Mouse (Mus musculus) erythroblast, embryonic 14.5 days (primary cell): ENCODE measurements around the gene Krtap4-8. TPM values are rescaled to one million over a fixed set of nuclear protein-coding genes. Genes with fewer than 3 reads are reported as not detected.
"Not testable (repeated sequence)": the region's sequence is repeated elsewhere in the genome, so short reads cannot be mapped to it uniquely, and the experiment has no call there.

Source experiments
- H3K27me3 ChIP-seq: 2 replicates; pipeline ENCODE4 v1.6.1; 2012; ENCODE audit warnings: inconsistent platforms; ENCODE audit not compliant: control insufficient read depth
- H3K36me3 ChIP-seq: 2 replicates; pipeline ENCODE4 v1.6.1; 2012; ENCODE audit warnings: mild to moderate bottlenecking, inconsistent platforms; ENCODE audit not compliant: control insufficient read depth
- H3K4me1 ChIP-seq: 2 replicates; pipeline ENCODE4 v1.6.1; 2012; ENCODE audit warnings: inconsistent platforms; ENCODE audit not compliant: control insufficient read depth
- H3K4me3 ChIP-seq: replicated peaks from 2 replicates; pipeline ENCODE3; 2012; ENCODE audit warnings: moderate library complexity, mild to moderate bottlenecking, inconsistent platforms
- H3K9me3 ChIP-seq: 2 replicates; pipeline ENCODE4 v1.6.1; 2012; ENCODE audit warnings: low read length, inconsistent platforms, mixed read lengths; ENCODE audit not compliant: control insufficient read depth
- GATA1 ChIP-seq: IDR thresholded peaks from 2 replicates; pipeline ENCODE4 v1.6.1; 2012; ENCODE audit warnings: low read length, inconsistent platforms, mixed read lengths
- TAL1 ChIP-seq: IDR thresholded peaks from 3 replicates; pipeline ENCODE4 v1.6.1; 2012; ENCODE audit warnings: low read length, inconsistent platforms, mixed read lengths
- polyA plus RNA-seq: library from polyadenylated mRNA; stranded (reverse); fragments of >175 nt; gene quantifications from 2 replicates; pipeline ENCODE4 v1.2.3, GENCODE M21; 2012

Gene Krtap4-8
- polyA plus RNA-seq, result not detected in 2 replicates

DNA sequence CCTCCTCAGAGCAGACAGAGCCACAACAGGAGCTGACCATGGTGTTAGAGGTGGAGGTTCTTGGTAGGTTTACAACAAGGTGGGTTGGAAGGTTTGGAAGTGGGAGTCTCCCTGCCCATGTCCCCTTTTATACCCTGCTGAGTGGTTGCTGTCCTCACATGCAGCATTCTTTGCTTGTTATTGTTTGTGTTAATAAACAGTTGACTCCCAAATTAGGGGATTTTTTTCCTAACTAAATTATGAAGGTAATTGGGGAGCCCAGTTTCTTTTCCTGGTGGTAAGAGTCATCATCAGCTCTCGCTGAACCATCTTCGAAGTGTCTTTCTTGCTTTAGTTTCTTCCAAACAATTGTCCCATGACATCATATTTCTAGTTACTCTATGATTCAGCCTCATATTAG lies at the start of gene Krtap4-8:
TSS of gene Krtap4-8 (minus strand) at position 101 of the 400 bp plus-strand sequence.
- H3K27me3 ChIP-seq, result no peaks in the 10 kb centered on the region
- no peaks in the 10 kb centered on the region for H3K4me1 ChIP-seq
- H3K36me3 ChIP-seq, result no peaks in the 10 kb centered on the region
- no peak within 1 kb of the TSS for H3K4me3 ChIP-seq
- no peak for TF ChIP-seq GATA1
- TF ChIP-seq TAL1, result no peak
- no peaks in the 10 kb centered on the region for H3K9me3 ChIP-seq

DNA sequence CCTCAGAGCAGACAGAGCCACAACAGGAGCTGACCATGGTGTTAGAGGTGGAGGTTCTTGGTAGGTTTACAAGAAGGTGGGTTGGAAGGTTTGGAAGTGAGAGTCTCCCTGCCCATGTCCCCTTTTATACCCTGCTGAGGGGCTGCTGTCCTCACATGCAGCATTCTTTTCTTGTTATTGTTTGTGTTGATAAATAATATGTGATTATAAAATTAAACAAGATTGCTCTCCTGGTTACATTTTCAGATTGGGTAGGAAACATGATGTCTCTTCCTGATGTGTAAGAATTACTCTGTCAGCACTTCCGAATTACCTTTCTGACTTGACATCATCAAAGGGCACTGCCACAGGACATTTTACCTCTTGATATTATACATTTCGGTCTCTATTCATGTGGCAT lies 35.1 kb upstream of the Krtap4-8 start, which contains the start of gene Gm11564:
TSS of gene Gm11564 (minus strand) at position 101 of the 400 bp plus-strand sequence.
- H3K36me3 ChIP-seq, H3K4me3 ChIP-seq, H3K9me3 ChIP-seq, H3K4me1 ChIP-seq, H3K27me3 ChIP-seq: not testable (repeated sequence)

- H3K4me1 ChIP-seq, H3K9me3 ChIP-seq, H3K27me3 ChIP-seq, H3K4me3 ChIP-seq, H3K36me3 ChIP-seq: not testable (repeated sequence)
Observed at GRCm38 (mm10) chr11:99809792-99810191, 29.3 kb upstream of the Krtap4-8 start, which contains the start of gene Krtap4-13. Gene Krtap4-13 (minus strand): TSS chr11:99809892.

GRCm38 (mm10) chr11:99804346-99804745 lies 23.8 kb upstream of the Krtap4-8 start, which contains the start of gene Gm11554:
Gene Gm11554 (minus strand): TSS chr11:99804446.
- H3K9me3 ChIP-seq, H3K4me3 ChIP-seq, H3K27me3 ChIP-seq, H3K36me3 ChIP-seq, H3K4me1 ChIP-seq: not testable (repeated sequence)

GRCm38 (mm10) chr11:99798832-99799231 lies 18.3 kb upstream of the Krtap4-8 start, which contains the start of gene Gm11569:
Gene Gm11569 (minus strand): TSS chr11:99798932.
- not testable (repeated sequence) for H3K36me3 ChIP-seq, H3K4me3 ChIP-seq, H3K4me1 ChIP-seq, H3K9me3 ChIP-seq, H3K27me3 ChIP-seq

- H3K9me3 ChIP-seq, result peaks cover 5% of the 10 kb centered on the region; the same call in 1 of the 2 replicates
- H3K27me3 ChIP-seq, result no peaks in the 10 kb centered on the region
- no peak for TF ChIP-seq GATA1
- no peak for TF ChIP-seq TAL1
- H3K4me1 ChIP-seq, result no peaks in the 10 kb centered on the region
- no peak within 1 kb of the TSS for H3K4me3 ChIP-seq
- H3K36me3 ChIP-seq, result no peaks in the 10 kb centered on the region
Observed at GRCm38 (mm10) chr11:99793367-99793766, 12.9 kb upstream of the Krtap4-8 start, which contains the start of gene Gm11596. Gene Gm11596 (minus strand): TSS chr11:99793467.

DNA sequence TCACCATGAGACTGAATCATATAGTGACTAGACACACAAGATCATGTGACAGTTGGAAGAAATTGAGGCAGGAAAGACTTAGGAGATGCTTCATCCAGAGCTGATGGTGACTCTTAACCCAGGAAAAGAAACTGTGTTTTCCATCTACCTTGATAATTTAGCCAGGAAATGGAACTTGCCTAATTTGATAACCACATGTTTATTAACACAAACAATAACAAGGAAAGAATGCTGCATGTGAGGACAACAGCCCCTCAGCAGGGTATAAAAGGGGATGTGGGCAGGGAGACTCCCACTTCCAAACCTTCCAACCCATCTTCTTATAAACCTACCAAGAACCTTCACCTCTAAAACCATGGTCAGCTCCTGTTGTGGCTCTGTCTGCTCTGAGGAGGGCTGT lies 4.4 kb upstream of the Krtap4-8 start, which contains the start of gene Krtap4-9:
TSS of gene Krtap4-9 (plus strand) at position 301 of the 400 bp plus-strand sequence.
- H3K4me1 ChIP-seq, H3K4me3 ChIP-seq, H3K27me3 ChIP-seq, H3K9me3 ChIP-seq, H3K36me3 ChIP-seq: not testable (repeated sequence)

- no peaks in the 10 kb centered on the region for H3K36me3 ChIP-seq
- TF ChIP-seq TAL1 (no peak), GATA1 (no peak)
- H3K4me3 ChIP-seq, result no peak overlapping the region
- no peaks in the 10 kb centered on the region for H3K4me1 ChIP-seq
- H3K9me3 ChIP-seq, result no peaks in the 10 kb centered on the region
- no peaks in the 10 kb centered on the region for H3K27me3 ChIP-seq
Observed at GRCm38 (mm10) chr11:99778401-99778800, 2.1 kb downstream of the Krtap4-8 start.

GRCm38 (mm10) chr11:99772813-99773212 lies 7.7 kb downstream of the Krtap4-8 start, which contains the start of gene Gm11595:
Gene Gm11595 (minus strand): TSS chr11:99772913.
- H3K27me3 ChIP-seq, H3K36me3 ChIP-seq, H3K4me1 ChIP-seq, H3K4me3 ChIP-seq, H3K9me3 ChIP-seq: not testable (repeated sequence)

DNA sequence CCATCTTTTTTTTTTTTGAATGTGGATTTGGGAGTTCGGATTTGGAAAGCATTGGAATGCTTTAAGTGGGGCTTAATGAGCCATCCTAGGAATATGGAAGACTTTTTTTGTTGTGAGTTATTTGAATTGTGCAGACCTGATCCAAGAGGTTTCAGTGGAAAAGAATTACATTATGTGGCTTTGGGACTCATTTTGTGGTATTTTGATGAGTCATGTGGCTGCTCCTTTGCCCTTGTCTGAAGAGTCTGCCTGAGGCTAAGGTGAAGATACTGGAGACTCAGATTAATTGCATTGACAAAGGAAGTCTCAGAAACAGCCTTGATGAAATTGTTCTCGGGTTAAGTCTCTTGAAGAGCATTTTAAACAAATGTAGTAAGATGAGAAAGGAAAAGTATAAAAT lies 12.1 kb downstream of the Krtap4-8 start:
- no peaks in the 10 kb centered on the region; the same call in 1 of the 2 replicates for H3K27me3 ChIP-seq
- no peak overlapping the region for H3K4me3 ChIP-seq
- H3K36me3 ChIP-seq, result no peaks in the 10 kb centered on the region
- no peaks in the 10 kb centered on the region for H3K4me1 ChIP-seq
- H3K9me3 ChIP-seq, result peaks cover 6% of the 10 kb centered on the region; the same call in 1 of the 2 replicates
- TF ChIP-seq GATA1 (no peak), TAL1 (no peak)
